Mouse (Mus musculus) MEL-GATA-1-ER (cell line): Measurements from ENCODE around the gene Btk.

Experiments used
- DNase-seq: peaks from one replicate; pipeline ENCODE4 v3.0.0-alpha.2; 2012; ENCODE audit warnings: low read depth; ENCODE audit errors: extremely low read depth

Gene Btk

DNA sequence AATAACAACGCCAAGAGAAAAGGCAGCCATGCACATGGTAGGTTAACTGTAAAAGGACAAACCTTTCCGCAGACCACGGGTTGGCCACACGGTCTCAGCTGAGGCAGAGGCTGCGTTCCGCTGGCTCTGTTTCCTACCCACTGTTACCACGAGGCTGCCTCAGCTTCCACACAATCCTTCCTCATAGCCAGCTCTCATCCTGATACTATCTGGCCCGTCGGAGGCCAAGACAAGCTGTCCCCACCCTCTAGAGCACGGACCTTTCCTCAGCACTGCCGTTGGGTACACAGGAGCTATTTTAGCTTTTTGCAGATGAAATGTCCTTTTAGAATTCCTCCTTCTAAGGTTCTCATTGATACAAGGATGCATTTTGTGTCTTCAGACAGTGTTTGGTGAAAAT lies 1.1 kb downstream of the Btk start:
- DNase-seq: peak; percentile 67

DNA sequence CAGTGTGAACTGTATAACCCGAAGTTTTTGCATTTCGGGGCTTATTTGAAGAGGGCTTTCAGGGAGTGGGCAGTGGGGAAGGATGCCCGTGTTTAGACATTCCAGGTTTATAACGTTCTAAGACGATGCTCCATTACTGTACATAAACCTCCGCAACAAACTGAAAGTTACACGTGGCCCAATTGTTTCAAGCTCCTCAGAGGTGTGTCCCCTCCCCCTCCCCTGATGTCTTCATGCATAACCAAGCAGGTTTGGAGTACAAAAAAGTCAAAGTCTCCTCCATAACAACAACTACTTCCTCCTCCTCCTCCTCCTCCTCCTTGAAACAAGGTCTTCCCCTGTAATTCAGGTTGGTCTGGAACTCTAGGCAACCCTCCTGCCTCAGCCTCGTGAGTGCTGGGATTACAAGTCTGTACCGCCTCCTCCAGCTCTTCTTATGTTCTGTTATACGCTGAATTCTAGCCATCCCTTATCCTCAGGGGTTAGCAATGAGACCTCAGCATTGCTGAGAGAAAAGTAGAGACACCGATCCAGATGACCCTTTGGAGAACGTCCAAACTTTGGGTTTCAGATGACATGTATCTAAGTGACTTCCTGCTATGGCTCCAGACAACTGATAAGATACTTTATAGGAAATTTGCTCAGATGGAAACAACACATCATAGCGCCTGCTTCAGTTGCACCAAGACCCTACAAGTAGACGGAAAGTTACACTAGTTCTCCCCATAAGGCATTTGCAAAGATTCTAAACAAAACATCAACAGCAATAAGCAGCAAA lies 2.7 kb downstream of the Btk start:
- peak; percentile 62 for DNase-seq

DNA sequence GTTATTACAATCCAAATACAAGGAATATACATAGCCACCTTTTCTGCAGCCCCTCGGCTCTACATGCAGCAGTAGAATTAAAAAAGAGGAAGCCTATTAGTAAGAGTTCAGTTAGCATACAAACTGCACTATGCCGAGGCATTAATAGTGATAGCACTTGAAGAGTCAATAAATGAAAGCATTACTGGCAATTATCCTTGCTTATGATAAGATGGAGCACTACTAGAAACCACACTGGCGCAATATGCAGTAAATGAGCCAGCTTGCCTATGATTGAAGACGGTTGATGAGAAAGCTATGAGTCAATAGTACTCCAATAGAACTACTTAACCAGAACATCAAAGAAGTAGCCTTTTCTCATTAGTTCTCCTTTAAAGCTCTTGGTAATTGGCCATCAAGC lies 5.5 kb downstream of the Btk start:
- DNase-seq: peak; percentile 73

DNA sequence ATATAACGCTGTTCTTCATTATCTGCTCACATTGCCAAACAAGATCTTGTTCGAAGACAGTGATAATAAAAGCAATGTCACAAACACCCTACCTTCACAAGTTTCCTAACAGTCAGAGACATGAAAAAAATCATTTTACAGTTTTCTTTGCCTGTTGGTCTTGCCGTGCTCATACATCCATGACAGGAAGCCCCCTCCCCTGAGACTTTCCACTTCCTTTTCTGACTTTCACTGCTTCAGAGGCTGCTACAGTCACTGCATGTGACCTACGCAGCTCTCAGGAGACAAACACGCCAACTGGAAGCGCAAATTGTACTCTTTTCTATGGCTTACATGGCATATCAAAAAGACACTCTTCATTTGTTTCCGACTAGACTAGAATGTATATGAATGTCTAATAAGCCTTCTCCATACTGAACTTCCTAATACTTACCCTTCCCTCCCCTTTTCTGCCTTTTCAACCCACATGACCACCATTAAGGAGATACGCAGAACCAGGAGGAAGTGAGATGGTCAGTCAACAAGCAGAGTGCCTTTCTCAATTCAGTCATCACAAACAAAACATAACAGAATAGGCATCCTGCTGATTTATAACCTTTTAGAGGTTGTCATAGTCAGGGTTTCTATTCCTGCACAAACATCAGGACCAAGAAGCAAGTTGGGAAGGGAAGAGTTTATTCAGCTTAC lies 16.7 kb downstream of the Btk start:
- DNase-seq: no peak

DNA sequence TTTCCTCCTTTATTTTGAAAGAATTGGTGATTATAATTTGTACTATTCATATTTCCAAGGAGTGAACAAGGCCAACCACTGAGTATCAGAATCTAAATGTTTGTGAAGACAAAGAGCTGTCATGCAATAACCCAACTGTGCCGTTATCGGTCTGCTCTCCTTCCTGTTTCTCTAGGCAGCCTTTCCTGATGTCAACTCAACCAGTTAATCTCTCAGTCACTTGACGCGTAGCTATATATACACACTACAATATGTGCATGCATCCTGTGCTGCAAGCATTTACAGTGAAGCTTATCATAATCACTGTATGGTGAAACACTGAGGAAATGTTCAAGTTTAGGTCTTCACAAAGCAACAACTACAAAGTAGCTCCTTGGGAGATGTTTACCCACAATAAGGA lies 19.0 kb downstream of the Btk start:
- peak; percentile 95 for DNase-seq

DNA sequence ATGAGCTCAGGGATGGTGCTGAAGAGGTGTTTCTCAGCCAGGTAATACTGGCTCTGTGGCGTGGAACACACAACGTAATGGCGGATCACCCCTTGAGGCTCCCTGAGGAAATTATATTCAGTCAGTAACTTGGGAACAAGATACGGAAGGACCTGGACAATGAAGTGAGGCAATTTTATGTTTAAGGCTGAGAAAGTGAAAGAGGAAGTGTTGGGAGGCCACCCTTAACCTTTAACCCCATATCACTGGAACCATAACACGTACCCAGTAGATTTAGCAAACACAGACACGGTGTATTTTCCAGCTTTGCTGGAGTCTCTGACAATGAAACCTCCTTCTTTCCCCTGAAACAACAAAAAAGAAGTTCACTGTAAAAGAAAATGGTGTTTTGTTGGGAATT lies 28.9 kb downstream of the Btk start:
- no peak for DNase-seq

DNA sequence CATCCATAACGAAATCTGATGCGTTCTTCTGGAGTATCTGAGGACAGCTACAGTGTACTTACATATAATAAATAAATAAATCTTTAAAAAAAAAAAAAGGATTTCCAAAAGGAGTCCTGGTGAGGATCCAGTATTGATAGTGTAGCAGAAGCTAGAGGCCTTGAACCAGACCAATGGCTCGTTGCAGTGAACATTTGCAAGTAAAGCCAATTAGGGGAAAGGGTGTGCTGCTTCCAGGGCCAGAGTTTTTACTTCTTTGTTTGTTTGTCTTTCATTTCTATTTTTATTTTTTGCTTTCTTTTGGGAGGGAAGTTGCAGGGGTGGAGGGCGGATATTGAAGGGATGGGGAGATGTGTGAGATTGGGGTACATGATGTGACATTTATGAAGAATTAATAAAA lies 30.0 kb downstream of the Btk start:
- no peak for DNase-seq

DNA sequence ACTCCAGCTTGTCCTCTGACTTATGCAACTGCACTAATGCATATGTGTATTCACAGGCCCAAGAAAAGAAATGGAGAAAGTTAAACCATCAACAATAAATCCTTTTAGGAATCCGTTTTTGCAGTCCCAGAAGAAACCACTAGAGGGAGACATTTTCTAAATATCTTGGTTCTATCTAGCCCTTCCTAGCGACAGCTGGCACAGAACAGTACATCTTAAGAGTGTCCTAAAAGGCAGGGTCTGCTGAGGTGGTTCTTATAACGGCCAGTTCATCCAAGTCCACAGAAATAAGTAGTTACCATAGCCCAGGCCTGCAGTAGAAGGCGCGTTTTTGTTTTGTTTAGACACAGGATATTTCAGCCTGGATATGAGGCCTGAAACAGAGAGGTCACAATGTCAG lies 32.5 kb downstream of the Btk start:
- peak; percentile 60 for DNase-seq

DNA sequence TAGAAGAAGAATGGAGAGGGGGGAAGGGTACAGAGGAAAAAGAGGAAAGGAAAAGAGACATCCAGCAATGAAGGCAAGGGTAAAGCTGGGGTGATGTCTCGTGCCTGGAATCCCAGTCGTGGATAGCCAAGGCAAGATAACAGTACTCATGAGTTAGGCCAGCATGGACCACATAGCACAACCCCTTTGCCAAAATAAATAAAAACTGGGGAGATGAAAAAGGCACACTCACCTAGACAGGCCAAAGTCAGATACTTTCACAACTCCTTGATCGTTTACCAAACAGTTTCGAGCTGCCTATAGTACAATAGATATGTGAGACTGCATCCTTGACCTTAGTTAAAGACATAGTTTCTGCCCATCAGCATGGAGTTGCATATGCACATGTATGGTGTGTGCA lies 36.0 kb downstream of the Btk start:
- DNase-seq: no peak

DNA sequence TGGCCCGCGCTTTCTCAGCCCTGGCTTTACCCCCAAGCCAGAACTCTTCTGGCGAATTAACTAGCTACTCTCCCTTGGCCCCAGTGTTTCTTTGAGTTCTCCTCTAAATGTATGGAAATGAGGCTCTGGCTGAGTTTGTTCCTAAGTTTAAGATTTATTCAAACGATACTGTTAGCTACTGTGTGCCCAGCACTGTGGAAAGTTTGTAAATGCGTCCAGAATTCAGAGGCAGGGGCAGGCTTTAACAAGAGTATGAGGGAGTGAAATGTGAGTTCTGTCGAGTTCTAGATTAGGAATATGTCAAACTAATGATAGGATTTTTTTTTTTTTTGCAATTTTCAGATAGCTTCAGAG lies 41.4 kb downstream of the Btk start:
- no peak for DNase-seq

DNA sequence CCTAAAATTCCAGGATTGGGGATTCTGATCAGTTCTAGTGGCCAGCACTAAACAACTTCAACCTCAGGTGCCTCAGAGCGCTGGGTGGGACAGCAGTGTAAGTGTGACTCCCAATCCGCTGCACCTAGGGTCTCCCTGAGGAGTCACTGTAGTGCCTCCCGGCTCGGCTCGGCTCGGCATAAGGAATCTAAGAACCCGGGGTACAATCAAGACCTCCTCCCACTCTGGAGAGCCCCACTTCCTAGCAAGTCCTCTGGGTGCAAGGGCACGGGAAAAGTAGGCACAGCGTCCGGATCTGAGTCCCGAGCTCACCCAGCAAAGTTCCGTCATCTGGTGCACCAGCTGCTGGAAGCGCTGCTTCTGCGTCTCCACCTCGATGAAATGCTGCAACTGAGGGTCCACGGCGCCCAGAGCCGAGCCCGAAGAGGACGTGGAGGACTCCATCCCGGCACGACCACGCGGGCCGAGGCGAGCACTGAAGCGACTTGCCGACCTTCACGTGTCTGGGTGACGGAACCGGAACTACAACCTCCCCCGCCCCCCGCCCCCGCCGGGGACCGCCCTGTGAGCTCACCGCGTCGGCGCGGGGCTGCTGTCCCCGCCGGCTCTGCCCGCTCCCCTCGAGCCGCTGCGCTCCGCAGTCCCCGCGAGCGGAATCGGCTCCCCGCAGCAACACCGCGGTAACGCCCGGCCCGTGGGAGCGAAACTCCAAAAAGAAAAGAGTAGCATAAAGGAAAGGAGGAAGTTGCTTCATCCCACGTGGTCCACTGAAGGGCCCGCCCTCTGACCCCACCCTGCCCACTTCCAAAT lies 42.0 kb downstream of the Btk start, which contains the start of gene Timm8a1:
Gene Timm8a1 (minus strand): TSS at position 721 of the 810 bp plus-strand sequence.
- DNase-seq: peak; percentile 85

DNA sequence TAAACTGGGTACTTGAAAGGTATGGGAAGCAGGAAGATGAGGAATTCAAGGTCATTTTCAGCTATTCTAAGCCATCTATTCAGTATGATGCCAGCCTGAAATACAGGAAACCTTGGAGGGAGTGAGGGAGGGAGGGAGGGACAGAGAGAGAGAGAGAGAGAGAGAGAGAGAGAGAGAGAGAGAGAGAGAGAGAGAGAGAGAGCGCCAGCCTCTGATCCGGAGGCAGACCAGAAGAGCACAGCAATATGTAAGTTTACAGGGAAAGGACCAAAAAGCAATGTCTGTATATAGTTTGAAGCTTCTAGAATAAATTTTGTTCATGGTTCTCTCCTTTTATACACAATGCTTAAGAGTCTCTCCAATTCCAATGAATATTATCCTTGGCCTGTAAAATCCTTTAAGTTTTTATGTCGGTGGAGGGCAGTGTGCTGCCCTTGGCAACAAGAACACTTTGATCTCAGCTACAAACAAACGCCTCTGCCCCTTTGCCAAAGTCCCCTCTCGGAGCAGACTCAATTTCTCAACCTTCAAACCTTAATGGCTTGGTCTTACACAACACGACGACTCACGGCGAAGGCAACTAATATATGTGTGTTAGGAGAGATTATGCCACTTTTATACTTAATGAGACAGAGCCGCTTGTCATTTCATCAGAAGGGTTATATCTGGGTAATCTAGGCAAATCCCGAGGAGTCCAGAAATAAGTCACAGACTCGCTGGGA lies 42.8 kb downstream of the Btk start:
- peak; percentile 46 for DNase-seq

DNA sequence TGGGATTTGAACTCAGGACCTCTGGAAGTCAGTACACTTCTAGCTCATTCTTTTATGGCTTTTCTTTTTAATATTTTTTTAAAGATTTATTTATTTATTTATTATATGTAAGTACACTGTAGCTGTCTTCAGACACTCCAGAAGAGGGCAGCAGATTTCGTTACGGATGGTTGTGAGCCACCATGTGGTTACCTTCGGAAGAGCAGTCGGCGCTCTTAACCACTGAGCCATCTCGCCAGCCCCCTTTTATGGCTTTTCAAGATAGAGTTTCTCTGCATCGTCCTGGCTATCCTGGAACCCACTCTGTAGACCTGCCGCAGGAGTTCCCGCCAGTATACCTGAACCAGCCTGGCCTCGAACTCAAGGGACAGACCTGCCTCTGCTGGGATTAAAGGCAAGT lies 43.6 kb downstream of the Btk start:
- DNase-seq: peak; percentile 69

DNA sequence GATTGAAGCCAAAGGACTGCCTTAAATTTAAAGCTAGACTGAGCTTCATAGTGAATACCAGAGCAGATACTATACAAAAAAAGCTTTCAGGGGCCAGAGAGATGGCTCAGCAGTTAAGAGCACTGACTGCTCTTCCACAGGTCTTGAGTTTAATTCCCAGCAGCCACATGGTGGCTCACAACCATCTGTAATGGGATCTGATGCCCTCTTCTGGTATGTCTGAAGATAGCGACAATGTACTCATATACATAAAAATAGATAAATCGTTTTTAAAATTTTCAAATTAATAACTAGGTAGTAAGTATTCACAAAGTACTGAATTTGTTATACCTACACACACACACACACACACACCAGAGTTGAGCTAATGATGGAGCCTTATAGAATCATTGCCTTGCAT lies 50.0 kb downstream of the Btk start:
- DNase-seq: no peak

DNA sequence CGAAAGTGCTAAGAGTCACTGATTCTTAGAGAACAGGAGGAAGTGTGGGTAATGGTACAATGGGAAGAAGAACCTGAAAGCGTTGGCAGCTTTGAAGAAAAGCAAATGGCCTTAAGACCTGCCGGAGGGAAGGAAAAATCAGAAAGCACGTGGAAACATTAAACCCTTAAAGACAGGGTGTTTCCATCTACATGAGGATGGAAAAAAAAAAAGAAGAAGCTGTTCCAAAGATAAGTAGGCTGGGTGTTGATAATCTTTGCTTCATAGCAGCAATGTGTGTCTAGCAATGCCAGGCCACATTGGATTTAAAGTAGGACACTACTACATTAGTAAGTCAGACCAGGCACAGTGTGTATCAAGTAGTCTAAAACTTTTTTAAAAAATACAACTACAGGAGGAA lies 58.1 kb downstream of the Btk start:
- DNase-seq: peak; percentile 33

DNA sequence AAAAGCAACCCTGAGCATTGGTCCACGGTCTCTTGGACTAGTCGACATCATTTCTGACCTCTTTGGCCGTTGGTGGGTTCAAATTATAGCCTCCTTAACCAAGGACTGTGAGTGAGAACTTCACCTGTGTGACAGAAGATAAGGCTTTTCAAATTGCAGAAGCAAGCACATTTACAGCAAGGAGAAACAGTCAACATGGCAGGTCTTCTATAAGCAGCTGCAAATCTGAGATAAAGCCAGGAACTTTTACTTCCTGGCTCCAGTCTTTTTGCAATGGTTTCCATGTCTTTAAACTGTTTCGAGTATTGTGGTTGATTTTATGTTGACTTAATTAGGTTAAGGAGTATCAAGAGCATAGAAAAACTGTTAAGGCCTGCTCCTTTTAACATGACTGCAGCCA lies 59.6 kb downstream of the Btk start:
- peak; percentile 82 for DNase-seq

DNA sequence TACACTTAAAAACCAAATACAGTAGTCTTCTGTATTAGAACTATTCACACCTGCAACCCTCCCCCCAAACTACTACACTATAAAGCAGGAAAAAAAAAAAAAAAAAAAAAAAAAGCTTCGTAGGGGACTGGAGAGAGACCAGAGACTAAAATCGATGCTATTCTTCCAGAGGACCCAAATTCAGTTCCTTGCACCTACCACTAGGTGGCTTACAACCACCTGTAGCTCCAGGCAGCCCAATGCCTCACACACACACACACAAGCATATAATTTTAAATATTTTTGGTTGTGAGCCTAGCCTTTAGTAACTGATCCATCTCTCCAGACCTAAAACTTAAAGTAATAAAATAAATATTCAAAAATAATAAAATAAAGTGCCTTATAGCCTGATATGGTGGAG lies 73.9 kb downstream of the Btk start:
- peak; percentile 30 for DNase-seq

DNA sequence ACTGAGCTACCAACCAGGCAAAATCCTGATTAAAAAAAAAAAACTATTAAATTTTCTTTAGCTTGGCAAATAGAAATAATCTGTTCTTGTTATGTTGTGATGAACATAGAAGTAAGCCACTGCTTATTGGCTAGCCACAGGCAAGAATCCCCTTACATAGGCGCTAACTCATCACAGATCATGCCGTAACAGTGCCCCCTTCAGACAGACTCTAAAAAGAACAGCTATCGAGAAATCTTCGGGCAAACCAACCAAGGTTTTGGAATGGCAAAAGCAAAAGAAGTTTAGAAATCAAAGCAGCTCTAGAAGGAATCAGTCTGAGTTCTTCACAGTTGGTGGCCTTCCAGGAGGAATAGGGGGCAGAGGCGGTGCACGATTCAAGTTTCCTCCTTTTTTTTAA lies 75.4 kb downstream of the Btk start:
- DNase-seq: no peak

DNA sequence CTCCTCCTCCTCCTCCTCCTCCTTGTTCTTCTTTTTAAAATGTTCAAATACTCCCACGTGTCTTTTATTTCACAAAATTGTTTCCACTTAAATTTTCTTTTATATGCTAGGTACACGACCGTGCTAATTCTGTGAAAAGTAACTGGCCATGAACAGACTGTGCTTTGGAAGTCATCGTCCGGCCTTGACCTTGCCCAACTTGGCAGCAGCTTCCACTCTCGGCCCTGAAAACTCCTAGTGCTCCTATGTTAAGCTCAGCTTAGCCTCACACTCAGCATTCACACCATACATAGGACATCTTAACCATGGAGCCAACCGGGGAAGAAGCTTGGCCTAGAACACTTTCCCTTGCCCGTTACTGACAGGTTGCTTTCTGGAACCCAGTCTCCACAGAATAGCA lies 82.7 kb downstream of the Btk start:
- DNase-seq: no peak
